Mouse (Mus musculus) lung, postnatal 10 days (tissue): ENCODE measurements around the gene Dusp23.

Source experiments
- DNase-seq: peaks from one replicate; pipeline ENCODE4 v3.0.0; 2021

Dusp23 gene

GRCm38 (mm10) chr1:172632451-172633326 is at the start of gene Dusp23:
TSS of gene Dusp23 (minus strand) at chr1:172632962.
- DNase-seq: peak; percentile 99

- no peak for DNase-seq
These were observed 48.0 kb upstream of the Dusp23 start for GRCm38 (mm10) chr1:172680742-172681141.

DNA sequence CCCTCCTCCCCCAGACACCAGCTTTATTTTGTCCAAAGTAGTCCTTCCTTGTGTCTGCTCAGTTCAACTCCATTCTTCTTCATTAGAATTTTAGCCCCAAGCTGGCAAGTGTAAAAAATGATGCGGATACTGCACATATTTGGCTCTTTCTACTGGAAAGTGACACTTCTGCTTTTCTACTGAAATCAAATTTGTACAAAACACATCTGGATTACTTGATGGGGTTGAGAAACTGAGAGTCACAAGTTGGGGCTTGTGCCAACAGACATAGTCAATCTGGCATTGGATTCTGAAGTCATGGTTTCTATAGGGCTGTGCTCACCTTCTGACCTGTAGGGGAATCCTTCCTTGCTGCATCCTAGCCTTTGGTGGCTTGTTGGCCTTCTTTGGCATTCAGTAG is 38.0 kb upstream of the Dusp23 start:
- DNase-seq: no peak

GRCm38 (mm10) chr1:172667597-172667996 is 34.8 kb upstream of the Dusp23 start:
- no peak for DNase-seq

DNA sequence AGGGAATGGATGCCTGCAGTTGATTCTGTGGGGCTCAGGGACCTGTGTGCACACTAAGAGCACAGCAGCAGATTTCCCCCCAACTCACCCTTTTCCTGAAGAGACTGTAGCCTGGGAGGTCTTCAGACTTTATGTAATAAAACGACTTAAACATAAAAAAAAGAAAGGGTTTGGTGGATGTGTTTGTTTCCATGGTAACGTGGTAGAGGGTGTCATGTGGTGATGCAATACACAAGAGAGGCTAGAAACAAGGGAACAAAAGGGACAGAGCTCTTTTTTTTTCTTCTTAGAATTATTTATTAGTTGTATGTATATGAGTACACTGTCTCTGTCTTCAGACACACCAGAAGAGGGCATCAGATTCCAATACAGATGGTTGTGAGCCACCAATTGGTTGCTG is 32.7 kb upstream of the Dusp23 start:
- no peak for DNase-seq

GRCm38 (mm10) chr1:172659688-172660087 is 26.9 kb upstream of the Dusp23 start:
- no peak for DNase-seq

GRCm38 (mm10) chr1:172657266-172657665 is 24.5 kb upstream of the Dusp23 start:
- no peak for DNase-seq

- no peak for DNase-seq
These were observed 21.1 kb upstream of the Dusp23 start for GRCm38 (mm10) chr1:172653900-172654299.

DNA sequence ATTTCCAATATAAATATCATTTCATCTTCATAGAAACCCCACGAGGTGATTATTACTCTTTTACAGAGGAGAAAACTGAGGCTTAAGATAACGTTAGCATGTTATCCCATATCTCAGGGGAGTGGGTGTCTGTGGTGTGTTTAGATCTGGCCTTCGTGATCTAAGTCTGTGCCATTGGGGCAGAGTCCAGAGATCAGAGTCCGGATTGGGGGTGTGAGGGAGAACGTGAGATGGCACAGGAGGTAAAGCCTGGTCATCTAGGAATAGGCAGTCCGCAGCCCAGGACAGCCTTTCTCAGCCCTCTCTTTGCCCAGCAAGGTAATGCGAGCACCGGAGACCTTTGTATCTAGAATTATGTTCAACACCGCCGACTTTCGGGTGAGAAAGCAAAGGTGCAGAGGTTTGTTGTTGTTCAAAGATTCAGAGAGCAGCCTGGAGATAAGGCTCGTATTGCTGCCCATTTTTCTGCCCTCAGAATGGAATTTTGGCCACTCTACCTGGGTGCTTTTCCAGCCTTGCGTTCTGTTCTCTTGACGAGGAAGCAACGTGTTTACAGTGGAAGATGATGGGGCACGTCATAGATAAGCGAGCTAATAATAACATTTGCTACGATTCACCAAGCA is 19.4 kb upstream of the Dusp23 start:
- no peak for DNase-seq

DNA sequence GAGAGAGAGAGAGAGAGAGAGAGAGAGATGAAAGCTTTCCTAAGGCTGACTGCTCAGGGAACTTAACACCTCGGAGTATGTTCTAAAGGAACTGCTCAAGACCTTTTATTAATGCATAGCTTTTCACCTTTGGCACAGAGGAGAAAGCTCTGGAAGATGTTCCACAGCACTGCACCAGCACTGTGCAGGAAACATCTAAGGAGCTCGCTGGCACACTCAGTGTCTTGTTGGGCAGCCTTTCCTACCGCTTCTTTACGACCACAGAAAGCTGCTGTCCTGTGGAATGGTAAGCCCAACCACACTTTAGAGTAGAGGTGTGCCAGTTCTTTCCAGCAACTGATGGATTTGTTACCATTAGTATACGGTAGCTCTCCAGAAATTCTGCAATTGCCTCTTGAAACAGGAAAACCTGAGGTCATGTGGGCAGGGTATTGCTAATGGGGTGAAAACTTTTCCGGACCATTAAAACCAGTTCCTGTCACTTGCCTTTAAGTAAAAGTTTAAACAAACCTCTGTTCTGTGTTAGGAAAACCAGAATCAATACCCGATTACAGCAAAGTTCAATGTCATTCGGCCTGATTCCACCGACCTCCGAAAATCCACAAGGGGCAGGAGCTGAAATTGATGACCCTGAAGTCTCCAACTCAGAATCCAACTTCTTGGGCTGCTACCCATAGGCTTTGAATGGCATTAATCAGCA is 18.7 kb upstream of the Dusp23 start:
- no peak for DNase-seq

DNA sequence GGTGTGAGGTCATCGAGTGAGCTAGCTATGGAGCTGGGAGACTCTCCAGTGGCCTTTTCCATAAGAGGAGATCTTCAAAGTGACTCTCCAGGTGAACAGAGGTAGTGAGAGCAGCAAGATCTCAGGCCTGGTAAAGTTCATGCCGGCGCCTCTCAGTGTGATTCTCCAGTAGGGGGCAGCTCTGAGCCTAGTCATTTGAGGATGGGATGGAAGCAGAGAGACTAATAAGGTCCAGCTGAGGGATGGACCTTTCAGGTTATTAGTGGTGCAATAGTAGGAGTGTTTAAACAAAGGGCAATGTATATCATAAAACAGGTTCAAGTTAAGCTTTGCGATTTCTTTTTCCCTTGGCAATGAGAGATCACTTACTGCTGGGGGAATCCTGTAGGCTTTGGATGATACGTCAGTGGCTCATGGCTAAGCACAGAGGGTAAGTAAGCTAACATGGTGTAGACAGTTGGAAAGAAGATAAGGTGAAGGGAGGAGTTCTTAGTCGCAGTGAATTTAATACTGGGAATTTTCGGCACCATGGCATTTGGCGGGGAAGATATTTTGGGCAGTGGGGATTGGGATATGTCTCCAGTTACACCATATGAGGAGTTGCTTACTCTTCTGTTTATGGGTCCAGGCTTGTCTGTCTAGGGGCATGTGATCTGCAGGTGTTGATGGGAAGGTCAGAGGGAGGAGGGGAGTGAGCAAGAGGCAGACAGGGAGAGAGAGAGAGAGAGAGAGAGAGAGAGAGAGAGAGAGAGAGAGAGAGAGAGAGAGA is 17.9 kb upstream of the Dusp23 start:
- peak; percentile 41 for DNase-seq

- no peak for DNase-seq
These were observed 16.6 kb upstream of the Dusp23 start for GRCm38 (mm10) chr1:172649396-172649795.

DNA sequence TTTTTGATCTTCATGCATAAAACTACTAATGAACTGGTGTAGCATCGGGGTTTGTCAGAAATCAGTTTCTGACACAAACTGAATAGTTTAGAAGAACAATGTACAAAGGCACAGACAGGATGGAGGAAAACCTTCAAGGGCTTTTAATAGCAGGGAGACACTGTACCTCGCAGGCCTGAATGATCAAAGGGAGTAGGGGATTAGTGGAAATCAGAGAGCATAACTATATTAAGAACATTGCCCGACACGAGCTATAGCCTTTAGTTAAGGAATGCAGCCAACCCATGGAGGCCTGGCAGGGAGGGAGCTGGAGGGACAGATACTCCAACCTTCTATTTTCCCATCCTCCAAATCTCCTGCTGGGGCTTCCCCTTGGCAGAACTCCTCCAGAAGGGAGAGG is 14.5 kb upstream of the Dusp23 start:
- DNase-seq: no peak

GRCm38 (mm10) chr1:172638781-172639180 is 6.0 kb upstream of the Dusp23 start:
- DNase-seq: no peak

DNA sequence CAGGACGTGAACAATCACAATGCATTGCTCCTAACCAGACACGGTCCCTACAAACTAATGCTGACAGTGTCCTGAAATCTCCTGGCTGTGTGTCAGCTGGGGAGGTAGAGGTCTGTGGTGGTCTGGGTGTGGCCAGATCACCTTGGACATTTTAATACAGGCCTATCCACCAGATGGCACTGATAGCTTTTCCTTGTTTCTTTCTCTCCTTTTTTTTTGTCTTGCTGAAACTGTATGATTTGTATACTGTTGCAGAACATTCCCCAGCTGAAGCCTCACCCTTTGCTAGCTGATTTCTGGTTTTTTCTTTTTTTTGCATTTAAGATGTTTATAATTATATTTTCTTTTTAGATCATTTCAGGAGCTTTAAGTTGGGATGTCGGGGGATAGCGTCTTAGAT is 5.0 kb upstream of the Dusp23 start:
- no peak for DNase-seq

DNA sequence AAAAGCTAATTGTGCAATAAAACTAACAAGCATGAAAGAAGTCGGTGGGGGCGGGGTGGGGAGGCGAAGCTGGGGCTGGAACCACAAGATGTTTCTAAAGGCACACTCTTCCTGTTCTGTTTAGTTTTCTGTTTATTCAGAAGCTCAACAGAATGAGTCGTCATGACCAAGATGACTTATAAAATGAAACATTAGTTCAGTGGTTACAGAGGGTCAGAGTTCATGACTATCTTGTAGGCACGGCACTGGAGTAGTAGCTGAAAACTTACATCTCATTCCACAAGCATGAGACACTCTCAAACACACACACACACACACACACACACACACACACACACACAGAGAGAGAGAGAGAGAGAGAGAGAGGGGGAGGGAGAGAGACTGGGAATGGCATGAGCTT is 3.5 kb upstream of the Dusp23 start:
- DNase-seq: no peak

DNA sequence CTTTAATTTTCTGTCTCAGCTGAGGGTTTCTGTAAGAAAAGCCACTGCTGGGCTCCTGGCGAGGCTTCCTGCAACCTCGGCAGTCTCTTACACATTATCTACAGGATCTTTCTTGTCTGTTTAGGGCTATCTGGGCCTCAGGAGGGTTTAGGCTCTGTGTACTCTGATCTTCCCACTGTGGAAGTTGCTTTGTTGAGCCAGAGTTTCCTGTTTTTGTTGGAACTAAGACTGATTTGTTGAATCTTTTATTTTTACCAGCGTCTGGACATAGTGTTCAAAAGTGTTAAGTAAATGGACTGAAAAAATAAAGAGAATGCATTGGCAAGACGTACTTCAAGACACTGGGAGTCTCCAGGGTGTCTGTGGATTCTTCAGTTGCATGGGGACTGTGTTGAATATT is 2.5 kb upstream of the Dusp23 start:
- peak; percentile 15 for DNase-seq

DNA sequence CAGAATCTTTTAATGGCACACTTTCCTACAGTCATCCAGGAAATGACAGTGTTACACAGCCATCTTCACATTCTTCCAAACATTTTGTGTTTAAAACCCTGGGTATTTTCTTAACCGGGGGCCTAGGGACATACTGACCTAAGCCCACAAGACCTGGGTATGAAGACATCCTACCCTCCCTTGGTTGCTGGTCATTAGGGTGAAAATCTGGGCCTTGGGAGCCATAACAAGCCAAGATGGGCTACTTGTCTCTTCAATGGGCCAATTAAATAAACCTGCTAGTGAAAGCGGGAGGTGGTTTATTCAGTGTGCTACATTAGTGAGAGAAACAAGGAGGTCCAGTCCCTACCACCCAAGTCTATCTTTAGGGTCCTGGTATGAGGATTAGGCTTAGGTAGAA is 1.4 kb upstream of the Dusp23 start:
- no peak for DNase-seq

GRCm38 (mm10) chr1:172631721-172632120 is 1.0 kb downstream of the Dusp23 start:
- no peak for DNase-seq

DNA sequence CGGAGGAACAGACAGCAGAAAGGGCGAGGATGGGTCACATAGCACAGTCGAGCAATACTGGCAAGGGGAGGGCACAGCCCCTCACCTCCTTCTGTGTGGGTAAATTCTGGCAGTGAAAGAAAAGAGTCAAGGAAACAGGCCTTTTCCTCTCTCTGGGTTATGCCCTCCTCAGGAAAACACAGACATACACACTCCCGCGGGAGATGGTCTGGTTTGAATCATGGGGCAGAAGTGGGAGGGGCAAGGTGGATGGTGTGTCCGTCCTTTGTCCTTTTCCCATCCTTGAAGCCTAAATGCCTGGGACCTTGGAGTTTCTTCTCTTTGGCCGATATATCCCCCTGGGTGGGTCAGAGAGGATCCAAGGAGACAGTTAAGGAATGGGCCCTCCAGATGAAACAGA is 2.9 kb downstream of the Dusp23 start:
- DNase-seq: no peak

DNA sequence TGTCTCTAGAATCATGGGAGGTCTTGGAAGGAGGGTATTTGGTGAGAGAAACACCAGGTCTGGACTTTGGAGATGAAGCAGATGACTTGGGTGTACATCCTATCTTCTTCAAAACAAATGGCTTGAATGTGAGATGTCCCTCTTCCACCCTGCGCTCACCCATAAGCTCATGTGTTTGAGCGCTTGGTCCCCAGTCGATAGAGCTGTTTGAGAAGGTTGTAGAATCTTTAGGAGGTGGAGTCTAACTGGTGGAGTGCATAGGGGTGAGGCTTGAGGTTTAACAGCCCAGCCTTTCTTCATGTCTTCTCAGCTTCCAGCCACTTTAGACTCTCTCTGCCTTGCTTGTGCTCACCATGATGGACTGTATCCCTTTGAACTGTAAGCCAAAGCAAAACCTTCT is 6.5 kb downstream of the Dusp23 start:
- no peak for DNase-seq

DNA sequence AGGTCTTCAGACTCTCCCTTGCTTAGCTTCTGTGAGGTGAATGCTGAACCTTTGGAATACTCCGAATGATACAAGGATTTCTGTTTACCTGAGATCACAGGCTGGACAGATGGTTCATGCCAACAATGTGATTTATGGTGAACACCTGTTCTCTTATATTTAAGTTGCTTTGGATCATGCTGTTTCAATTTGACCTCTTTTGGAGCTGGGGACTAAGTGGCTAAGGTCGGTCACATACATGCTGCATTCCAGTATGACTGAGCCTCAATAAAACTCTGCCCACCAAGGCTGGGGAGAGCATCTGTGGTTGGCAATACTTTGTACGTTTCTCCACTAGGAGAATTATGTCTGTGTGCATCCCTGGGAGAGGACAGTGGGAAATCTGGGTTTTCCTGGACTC is 8.7 kb downstream of the Dusp23 start:
- DNase-seq: no peak

- DNase-seq: no peak
These were observed 9.2 kb downstream of the Dusp23 start for GRCm38 (mm10) chr1:172623599-172623998.
